Mouse (Mus musculus): Measurements from ENCODE around the gene Kif11. TPM values are rescaled to one million over a fixed set of nuclear protein-coding genes. Genes with fewer than 3 reads are reported as not detected.

Kif11 gene
- polyA plus RNA-seq (2012; rRNA removed): 0.53 and 0.71 TPM in 2 replicates

DNA sequence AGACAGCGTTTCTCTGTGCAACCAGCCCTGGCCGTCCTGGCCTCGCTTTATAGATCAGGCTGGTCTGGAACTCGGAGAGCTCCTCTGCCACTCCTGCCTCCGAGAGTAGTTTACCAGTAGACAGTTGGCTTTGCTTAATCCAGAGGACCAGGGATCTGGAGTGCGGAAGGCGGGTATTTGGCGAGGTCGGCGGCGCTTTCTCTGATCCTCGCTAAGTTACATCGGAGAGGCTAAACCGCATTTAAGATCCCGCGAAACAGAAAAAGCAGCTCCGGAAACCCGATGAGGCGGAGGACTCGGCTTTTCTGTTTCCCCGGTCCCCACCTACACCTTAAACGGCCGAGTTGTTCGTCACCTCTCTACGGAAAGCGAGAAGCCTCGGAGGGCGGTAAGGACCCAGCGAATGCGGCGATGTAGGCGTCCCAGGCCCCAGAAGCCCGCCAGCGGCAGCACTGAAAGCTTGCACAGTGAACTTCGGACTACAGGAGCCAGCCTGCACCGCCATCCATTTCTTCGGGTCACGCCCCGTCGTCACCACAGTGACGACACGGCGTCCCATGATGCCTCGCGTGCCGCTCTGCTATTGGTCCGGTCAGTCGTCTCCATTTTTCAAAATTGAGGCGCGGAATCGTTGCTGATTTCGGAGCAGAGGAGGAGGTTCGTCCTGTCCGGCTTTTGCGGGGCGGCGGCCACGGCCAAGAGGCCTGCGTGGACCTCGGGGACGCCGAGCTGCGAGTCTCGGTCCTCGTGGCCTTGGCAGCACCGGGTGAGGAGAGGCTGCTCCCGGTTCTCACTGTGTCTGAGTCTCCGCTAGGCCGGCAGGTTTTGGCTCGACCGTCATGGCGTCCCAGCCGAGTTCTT is at the start of gene Kif11:
Gene Kif11, plus strand, starts transcription at position 649 of the 861 bp plus-strand sequence.
- peak; percentile 90 for DNase-seq (ENCODE audit: low read depth)

DNA sequence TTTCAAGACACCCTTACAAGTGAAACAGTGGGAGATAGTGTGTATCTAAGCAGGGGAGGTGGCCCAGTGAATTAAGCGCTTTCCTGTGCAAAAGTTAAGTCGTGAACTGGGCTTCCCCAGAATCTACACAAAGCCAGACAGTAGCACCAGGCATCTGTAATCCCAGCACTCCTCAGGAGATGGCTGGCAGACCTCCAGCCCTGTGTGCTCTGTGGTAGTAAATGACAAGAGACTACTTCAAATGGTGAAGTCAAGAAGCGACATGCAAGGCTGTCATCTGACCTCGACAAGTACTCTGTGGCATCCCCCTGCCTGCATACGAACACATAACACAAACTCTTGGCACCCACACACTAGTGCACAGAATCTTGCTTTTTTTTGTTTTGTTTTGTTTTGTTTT is 49.0 kb upstream of the Kif11 start:
- DNase-seq (ENCODE audit: low read depth): no peak

DNA sequence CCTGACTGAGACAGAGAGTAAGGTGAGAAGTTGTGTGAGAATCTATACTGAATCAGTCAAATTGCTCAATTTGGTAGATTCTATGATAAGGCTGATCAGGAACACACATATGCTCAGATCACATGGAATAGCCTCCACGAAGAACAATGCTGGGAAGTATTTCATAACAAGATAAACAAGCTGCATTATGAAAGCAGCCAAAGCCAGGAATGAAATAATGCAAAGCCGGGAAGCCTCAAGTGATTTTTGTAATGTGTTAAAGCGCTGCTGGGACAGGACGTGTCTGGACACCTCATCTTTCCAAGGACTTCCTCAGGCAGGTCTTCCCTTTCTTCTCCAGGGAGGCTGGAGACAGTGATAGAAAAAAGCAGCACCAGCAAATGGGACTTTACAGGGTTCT is 43.5 kb upstream of the Kif11 start:
- DNase-seq (ENCODE audit: low read depth): peak; percentile 100

DNA sequence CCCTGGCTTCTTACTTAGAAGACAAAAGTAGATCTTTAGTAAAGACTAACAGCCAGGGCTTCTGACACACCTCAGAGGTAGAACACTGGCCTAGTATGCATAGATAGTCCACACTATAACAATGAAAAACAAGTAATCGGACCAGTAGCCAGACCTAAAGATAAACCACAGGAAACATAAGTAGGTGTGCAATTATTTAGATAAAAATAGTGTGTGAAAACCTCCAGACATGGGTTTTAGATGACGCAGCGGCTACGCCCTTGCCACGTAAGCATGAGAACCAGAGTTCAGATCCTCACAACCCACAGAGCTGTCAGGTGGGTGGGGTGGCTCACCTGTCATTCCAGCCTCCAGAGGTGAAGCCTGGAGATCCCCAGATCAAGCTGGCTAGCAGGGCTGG is 42.8 kb upstream of the Kif11 start:
- DNase-seq (ENCODE audit: low read depth): no peak

DNA sequence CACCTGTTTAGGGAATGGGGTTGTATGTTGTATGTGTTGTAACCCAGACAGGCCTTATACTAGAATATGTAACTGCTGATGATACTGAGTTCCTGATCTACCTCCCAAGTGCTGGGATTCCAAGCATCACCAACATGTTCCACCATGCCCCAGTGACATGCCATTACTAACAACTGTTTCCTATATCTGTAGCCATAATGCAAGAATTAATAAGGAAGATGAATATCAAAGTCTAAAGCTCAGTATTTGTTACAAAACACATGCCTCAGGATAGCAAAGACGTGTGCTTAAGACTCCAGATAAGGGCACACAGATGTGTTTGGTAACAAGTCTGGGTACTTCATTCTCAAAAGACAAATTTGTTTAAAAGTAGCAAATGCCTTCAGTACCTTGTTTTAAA is 40.8 kb upstream of the Kif11 start:
- DNase-seq (ENCODE audit: low read depth): peak; percentile 81

DNA sequence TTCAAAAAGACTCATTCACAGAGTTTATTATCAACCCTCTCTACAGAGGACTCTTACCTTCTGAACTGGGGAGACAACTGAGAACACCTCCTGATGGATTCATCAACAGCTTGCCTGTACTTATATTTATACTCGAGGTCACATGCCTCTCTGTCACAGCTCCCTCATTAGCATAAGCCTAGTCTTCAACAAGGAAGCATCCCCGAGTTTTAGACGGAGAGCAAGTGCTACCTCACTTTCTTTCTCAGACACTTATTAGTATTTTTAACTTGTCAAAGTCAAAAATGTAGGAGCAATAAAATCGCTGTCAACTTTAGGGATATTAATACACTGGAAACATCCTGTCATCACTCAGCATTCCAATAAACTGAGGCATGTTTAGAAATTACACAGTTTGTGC is 38.5 kb upstream of the Kif11 start, which contains the start of gene Ide:
Gene Ide, minus strand, starts transcription at position 101 of the 400 bp plus-strand sequence.
- no peak for DNase-seq (ENCODE audit: low read depth)

DNA sequence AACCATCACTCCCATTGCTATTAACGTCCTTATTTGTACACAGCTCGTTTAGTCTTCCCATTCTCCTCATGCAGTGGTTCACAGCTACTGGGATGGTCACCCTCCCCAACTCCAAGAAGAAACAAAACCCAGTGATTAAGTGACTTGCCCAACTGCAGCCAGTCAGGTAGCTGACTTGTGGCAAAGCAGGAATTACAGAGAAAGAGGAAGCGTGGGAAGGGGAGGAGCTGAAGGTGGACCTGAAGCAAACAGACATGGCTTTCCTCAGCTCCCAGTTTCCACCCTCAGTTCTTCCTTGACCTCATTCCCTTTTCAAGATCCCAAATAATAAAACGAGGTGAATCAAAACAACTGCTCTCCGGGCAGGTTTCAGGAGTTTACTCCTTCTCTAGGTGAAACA is 35.7 kb upstream of the Kif11 start:
- no peak for DNase-seq (ENCODE audit: low read depth)

DNA sequence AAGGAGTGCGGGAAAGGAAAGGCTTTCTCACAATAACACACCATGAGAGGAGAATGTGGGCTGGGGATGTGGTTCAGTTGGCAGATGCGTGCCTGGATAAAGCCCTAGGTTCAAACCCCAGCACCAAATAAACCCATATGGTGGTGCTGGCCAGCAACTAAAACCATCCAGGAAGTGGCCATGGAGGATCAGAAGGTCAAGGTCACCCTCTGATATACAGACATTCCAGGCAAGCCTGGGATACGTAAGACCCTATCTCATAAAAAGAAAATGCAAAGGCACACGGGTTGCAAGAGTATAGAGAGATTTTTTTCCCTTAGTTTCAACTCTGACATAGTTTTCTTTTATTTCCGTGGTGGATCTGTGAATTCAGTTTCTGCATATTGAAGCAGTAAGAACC is 35.3 kb upstream of the Kif11 start:
- DNase-seq (ENCODE audit: low read depth): no peak

DNA sequence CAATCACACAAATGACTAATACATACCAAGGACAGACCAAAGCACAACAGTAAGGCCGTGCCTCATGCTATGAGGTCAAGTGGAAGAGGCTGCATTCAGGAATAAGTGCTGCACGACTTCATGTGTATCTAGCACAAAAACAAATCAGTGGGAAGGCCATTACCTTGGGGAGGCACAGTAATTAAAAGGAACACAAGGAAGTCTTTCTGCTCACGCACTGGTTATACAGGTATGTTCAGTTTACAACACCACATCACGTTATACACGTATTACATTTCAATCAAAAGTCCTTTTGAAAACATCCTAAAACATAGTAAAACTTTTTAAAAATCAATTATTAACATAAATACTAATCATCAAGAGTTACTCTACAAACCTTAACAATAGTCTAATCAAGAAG is 32.3 kb upstream of the Kif11 start:
- no peak for DNase-seq (ENCODE audit: low read depth)

DNA sequence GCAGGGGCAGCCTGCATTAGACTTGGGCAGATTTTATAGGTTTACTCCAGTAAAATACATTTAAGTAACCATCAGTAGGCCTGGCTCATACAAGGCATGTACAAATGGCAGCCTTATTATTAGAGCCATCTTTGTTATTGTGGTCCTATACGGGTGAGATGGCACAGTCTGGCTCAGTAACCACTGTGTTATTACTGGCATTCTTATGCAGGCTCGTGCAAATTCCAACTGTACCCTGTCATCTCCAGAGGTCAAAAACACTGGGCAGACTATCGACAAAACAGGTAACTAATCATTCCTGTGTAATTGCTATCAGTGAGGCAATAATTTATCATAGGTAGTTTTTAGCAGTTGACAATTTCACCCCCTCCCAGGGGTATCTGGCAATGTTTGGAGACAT is 29.9 kb upstream of the Kif11 start:
- DNase-seq (ENCODE audit: low read depth): no peak

DNA sequence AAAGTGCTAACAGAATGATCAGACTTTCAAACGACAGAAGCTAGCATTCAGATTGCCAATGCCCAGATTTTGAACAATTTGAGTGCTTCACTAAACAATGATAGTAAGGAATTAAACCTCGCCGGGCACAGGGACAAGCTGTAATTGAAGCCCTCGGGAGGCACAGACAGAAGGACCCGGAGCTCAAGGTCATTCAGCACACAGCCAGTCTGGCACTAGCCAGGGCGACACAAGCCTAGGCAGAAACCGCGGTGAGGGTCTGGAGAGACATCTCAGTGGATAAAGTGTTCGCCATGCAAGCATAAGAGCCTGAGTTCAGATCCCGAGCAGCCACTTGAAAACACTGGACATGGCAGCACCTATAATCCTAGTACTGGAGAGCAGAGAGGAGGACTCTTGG is 27.9 kb upstream of the Kif11 start:
- DNase-seq (ENCODE audit: low read depth): no peak

DNA sequence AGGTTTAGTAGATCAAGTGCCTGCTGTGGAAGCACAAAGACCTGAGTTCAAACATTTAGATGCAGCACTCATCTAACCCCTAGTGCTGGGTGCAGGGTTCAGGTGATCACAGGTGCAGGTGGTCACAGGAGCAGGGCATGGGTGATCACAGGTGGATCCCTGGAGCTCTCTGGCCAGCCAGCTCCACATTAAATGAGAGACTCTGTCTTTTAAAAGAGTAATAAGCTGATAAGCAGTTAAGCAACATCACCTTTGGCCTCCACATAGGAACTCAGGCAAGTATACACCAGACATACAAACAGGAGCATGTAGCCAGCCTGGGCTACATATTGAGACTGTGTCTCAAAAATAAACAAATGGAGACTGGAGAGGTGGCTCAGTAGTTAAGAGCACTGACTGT is 27.3 kb upstream of the Kif11 start:
- no peak for DNase-seq (ENCODE audit: low read depth)

DNA sequence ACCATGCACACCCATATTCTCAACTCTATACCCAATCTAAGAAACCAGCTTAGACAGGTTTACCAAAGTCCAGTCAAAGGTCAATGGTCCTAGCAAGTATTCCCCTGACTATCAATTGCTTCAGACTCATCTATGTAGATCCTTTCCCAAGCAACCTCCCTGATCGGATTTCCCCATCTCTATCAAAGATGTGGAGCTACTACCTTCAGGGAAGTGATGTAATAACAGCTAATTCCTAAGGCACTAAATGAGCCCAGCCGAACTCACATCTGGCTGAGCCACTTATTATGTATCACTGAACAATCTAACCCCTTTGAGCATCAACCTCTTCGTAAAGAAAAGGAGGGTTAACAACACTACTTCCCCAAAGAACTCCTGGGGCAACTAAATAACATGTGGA is 23.4 kb upstream of the Kif11 start:
- DNase-seq (ENCODE audit: low read depth): peak; percentile 90

DNA sequence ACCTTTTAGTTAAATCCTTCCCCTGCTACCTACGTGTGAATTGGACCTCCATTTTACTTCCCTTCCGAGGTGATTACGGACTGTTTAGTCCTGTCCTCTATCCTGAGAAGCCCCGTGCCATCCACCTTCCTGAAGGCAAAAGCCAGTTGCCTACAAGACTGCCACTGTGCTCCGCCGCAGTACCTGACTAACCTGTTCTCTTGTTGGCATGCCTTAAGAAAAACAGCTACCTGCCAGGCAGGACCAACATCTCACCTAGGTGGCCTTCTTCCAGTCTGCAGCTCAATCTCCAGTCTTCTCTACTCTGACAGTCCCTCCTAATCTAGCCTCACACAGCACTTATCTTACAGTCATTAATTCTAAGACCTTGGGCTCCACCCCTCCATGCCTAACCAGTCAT is 22.9 kb upstream of the Kif11 start:
- peak; percentile 99 for DNase-seq (ENCODE audit: low read depth)

DNA sequence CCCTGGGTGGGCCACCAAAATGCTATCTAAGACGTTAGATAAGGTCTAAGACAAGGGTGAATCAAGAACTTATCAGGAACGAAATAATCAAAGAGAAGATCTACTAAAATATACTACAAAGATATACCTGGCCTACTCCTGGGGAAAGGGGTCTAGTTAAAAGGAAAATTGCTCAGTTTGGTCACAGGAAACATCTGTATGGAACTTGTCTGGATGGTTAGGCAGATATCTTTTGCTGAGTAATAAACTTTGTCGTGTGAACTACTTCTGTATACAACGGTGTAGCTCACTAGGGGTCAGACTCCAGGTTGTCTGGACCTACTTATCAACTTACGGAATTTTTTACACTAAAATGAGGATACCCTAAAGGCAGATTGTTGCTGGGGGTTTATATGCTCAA is 16.2 kb upstream of the Kif11 start:
- no peak for DNase-seq (ENCODE audit: low read depth)

DNA sequence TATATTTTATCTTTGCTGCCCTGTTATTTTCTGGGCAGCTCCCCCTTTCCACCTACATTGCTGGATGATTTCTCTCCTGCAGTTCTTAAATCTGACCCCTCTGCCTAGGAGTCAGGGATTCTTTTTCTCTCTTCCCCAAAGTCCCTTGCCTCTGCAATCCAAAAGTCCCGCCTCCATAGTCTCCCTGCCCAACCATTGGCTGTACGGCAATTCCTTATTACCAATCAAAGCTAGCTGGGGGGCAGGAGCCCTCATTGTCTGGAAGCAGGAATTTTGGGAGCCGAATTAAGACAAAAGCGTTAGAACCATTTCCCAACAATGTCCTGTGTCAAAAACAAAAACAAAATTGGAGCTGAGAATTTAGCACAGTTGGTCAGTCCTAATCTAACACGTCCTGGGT is 13.7 kb upstream of the Kif11 start:
- no peak for DNase-seq (ENCODE audit: low read depth)

DNA sequence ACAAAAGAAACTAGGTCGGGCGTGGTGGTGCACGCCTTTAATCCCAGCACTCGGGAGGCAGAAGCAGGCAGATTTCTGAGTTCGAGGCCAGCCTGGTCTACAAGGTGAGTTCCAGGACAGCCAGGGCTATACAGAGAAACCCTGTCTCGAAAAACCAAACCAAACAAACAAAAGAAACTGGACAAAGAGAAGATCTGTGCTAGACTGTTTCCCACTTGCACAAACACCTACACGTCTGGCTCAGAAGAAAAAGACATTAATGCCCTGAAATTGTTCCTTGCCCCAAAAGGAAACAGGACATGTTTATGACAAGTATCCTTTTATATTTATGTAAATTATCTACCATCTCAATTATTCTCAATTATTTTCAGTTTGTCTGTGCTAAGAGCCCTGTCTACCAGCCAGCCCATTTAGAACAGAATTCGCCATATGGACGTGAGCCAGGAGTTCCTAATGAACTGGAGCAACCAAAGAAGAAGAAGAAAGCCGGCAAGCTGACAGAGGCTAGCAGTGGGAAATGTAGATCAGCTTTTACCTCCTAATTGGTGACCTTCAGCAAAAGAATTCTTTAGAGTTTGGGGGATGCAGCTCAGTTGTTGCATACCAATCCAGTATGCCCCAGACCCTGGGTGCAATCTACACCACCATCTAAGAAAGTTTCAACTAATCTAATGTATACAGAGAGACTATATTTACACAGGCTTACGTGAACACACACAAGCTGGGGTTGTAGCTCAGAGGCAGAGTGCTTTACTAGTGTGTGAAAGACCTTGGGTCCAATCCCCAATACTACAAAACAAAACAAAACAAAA is 12.9 kb upstream of the Kif11 start:
- DNase-seq (ENCODE audit: low read depth): no peak

DNA sequence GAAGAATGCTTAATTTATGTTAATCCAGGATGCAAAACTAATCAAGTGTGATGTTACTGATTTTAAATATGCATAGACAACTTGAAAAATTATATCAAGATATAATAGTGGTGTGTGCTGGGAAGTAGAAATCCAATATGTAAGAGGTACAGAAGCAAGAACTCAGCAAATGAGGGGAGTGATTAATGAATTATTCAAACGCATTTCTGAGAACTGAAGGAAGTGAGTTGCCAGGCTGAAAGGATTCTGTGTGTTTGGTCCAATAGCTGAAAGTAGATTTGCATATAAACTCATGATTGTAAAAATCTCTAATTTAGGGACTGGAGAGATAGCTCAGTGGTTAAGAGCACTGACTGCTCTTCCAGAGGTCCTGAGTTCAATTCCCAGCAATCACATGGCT is 7.2 kb upstream of the Kif11 start:
- DNase-seq (ENCODE audit: low read depth): no peak

DNA sequence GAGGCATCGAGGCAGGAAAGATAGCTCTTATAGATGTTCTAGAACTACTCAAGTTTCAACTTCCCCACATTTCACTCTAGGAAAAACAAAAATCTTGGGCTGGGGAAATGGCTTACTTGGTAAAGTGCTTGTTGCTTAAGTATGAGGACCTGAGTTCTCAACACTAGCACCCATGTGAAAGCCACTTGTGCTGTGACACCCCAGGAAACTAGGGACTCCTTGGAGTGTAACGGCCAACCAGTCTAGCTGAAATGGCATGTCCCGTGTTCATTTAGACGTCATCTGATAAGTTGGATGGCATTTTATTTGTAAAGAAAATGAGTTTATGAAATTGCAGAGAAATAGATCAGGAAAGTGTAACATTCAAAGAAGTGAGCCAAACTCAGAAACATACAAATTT is 6.3 kb upstream of the Kif11 start:
- DNase-seq (ENCODE audit: low read depth): no peak

DNA sequence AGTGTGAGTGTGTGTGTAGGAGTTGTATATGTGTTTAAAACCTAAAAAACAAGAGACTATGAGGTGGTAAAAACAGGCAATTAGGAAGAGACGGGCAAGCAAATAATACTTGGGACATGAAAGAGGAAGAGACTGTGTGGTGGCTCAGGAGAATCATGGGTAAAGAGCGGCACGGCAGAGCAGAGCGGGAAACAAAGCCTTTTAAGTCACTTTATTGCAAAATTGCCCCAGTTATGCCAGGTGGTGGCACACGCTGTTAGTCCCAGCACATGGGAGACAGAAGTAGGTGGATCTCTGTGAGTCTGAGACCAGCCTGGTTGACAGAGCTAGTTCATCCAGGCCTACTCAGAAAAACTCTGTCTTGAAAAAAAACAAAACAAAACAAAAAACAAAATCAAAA is 5.8 kb upstream of the Kif11 start:
- no peak for DNase-seq (ENCODE audit: low read depth)

DNA sequence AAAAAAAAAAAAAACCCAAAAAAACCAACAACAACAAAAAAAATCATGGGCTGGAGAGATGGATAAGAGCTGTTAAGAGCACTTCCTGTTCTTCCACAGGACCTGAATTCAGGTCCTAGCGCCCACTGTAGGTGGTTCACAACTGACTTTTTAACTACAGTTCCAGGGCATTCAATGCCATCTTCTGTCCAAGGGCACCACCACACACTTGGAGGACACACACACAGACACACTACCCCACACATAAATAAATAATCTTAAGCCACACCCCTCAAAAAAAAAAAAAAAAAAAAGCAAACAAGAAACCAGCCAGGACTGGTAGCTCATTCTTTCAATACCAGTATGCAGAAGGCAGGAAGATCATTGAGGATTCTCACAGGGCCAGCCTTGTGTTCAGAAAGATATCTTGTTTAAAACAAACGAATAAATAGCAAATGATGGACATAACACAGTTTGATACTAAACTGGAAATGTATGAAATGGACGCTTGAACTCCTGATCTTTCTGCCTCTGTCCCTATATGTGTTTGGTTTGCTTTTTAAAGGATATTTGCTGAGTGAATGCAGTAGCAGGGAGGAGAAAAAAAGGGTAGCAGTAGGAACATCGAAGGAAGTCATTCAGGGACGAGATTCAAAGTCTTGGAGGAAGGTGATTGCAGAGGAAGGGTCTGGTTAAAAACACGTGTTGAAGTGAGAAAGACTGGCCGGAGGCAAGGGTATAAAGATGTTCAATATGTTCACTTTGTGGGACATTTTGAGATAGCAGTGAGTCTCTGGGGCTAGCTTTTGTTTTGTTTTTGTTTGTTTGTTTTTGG is 1.1 kb upstream of the Kif11 start:
- no peak for DNase-seq (ENCODE audit: low read depth)

DNA sequence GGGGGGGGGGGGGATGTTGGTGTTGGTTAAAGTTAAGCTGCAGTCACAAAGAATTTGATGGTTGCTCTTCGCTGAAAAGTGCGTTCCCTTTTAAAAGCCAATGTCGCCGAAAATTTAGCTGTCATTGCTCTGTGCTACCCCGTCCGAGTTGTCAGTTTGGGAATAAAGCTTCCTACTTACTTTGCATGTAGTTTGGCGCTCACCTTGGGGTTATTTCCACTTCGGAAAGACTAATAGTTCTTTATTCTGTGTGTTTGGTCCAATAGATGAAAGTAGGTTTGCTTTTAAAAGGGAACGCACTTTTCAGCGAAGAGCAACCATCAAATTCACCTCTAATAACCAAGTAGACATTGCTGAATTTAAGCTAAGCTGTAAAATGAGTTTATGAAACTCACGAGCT is 638 bp downstream of the Kif11 start:
- no peak for DNase-seq (ENCODE audit: low read depth)

Measured in gonadal fat pad, adult 2 months (tissue).